Mouse (Mus musculus): ENCODE measurements at regions not wholly inside any gene's neighbourhood (a gene's known extent, or its start where the extent isn't known, plus 50 kb on each side); places are given as distances from the start of the nearest gene placed in this dataset.
A peak's percentile ranks its signal among the peaks of the same experiment; 100 is the strongest.

GRCm38 (mm10) chr13:52702201-52702611 is 119.2 kb downstream of the Syk start:
- DNase-seq = no peak

GRCm38 (mm10) chr13:52703401-52704164 is 120.6 kb downstream of the Syk start:
- no peak for DNase-seq

- DNase-seq = peak; percentile 60
Measured at GRCm38 (mm10) chr13:52704673-52705072, 121.7 kb downstream of the Syk start.

- DNase-seq = no peak
Measured at GRCm38 (mm10) chr13:52709580-52709979, 126.6 kb downstream of the Syk start.

- DNase-seq = peak; percentile 91
Measured at GRCm38 (mm10) chr13:52711713-52712369, 128.9 kb downstream of the Syk start.

GRCm38 (mm10) chr13:52721463-52721862 is 138.5 kb downstream of the Syk start:
- no peak for DNase-seq

GRCm38 (mm10) chr13:52722718-52723117 is 139.7 kb downstream of the Syk start:
- DNase-seq = no peak

GRCm38 (mm10) chr13:52726043-52726442 is 143.1 kb downstream of the Syk start:
- peak; percentile 44 for DNase-seq

- DNase-seq = no peak
Measured at GRCm38 (mm10) chr13:52726525-52726924, 143.6 kb downstream of the Syk start.

- no peak for DNase-seq
Measured at GRCm38 (mm10) chr13:52735453-52735933, 152.5 kb downstream of the Syk start.

- peak; percentile 42 for DNase-seq
Measured at GRCm38 (mm10) chr13:52735934-52736523, 153.1 kb downstream of the Syk start.

- DNase-seq = no peak
Measured at GRCm38 (mm10) chr13:52738095-52738660, 155.2 kb downstream of the Syk start.

- DNase-seq = no peak
Measured at GRCm38 (mm10) chr13:52741371-52741770, 158.4 kb downstream of the Syk start.

- peak; percentile 65 for DNase-seq
Measured at GRCm38 (mm10) chr13:52756005-52756404, 173.0 kb downstream of the Syk start.

- peak; percentile 91 for DNase-seq
Measured at GRCm38 (mm10) chr13:52765508-52766181, 163.8 kb downstream of the Auh start.

- DNase-seq = peak; percentile 26
Measured at GRCm38 (mm10) chr13:52766236-52766635, 163.2 kb downstream of the Auh start.

GRCm38 (mm10) chr13:52769956-52770355 is 159.5 kb downstream of the Auh start:
- peak; percentile 60 for DNase-seq

- DNase-seq = no peak
Measured at GRCm38 (mm10) chr13:52771518-52771917, 158.0 kb downstream of the Auh start.

- DNase-seq = no peak
Measured at GRCm38 (mm10) chr13:52772081-52772480, 157.4 kb downstream of the Auh start.

- DNase-seq = peak; percentile 57
Measured at GRCm38 (mm10) chr13:52777396-52778034, 152.0 kb downstream of the Auh start.

GRCm38 (mm10) chr13:52778848-52779247 is 150.6 kb downstream of the Auh start:
- peak; percentile 35 for DNase-seq

Data from lung, postnatal 10 days (tissue).